Comparison of ENCODE assay signal across 21 mouse cellular contexts in the genomic region with DNA sequence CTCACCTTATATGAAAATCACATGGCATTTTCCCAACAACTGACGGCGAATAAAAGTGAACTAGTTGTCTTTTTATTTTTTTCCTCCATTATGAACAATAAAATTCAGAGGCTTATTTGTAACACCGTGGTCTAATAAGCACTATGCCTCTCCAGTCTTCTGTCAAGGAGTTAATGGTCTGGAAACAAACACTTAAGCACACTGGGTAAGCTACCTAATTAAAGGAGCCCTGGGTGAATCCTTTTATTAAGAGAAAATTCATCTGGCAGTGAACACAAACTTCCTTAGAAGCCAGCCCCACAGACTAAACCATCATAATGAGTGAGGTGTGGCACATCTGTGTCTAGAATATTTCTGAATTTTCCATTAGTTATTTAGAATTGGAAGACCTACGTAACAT.
DNase-seq lines count a peak whose midpoint lies in the region; ATAC-seq lines count a peak whose summit lies in the region.
"Had no signal": no experiment of that assay in that cellular context is flagged by ENCODE, and none has a peak within 500 bp of the region (broad histone marks: within the 10 kb centered on the region; RNA-seq: fewer than 3 reads in every experiment).

No protein-coding gene starts in this region.

- H3K27me3 ChIP-seq in forebrain, embryonic 12.5 days, result no peaks in the 10 kb centered on the region
- H3K27me3 ChIP-seq in forebrain, embryonic 10.5 days (ENCODE audit: poor library complexity, severe bottlenecking), result no peaks in the 10 kb centered on the region
- no peaks in the 10 kb centered on the region for H3K27me3 ChIP-seq in hindbrain, embryonic 12.5 days
- no peaks in the 10 kb centered on the region for H3K27me3 ChIP-seq in hindbrain, embryonic 10.5 days (ENCODE audit: insufficient read depth, poor library complexity, severe bottlenecking)
- H3K27me3 ChIP-seq in kidney, embryonic 16.5 days (ENCODE audit: insufficient read depth, low read length), result no peaks in the 10 kb centered on the region
- H3K27me3 ChIP-seq in hindbrain, embryonic 16.5 days (replicated peaks; ENCODE audit: control insufficient read depth, insufficient read depth, low read length), result no peaks in the 10 kb centered on the region
- H3K27me3 ChIP-seq: embryonic facial prominence, embryonic 15.5 days; forebrain, embryonic 15.5 days; hindbrain, embryonic 15.5 days had no signal

- no peak overlapping the region for H3K4me3 ChIP-seq in forebrain, embryonic 12.5 days (replicated peaks)
- no peak overlapping the region for H3K4me3 ChIP-seq in forebrain, embryonic 10.5 days
- no peak overlapping the region for H3K4me3 ChIP-seq in hindbrain, embryonic 12.5 days
- no peak overlapping the region for H3K4me3 ChIP-seq in hindbrain, embryonic 10.5 days
- no peak overlapping the region for H3K4me3 ChIP-seq in kidney, embryonic 16.5 days (ENCODE audit: low read length)
- no peak overlapping the region for H3K4me3 ChIP-seq in hindbrain, embryonic 16.5 days (ENCODE audit: low read length)
- H3K4me3 ChIP-seq: embryonic facial prominence, embryonic 15.5 days; erythroblast, embryonic 14.5 days; forebrain, embryonic 15.5 days; heart, embryonic 10.5 days; hindbrain, embryonic 15.5 days had no signal

- H3K36me3 ChIP-seq in forebrain, embryonic 12.5 days (replicated peaks), result no peaks in the 10 kb centered on the region
- no peaks in the 10 kb centered on the region for H3K36me3 ChIP-seq in forebrain, embryonic 10.5 days (replicated peaks)
- no peaks in the 10 kb centered on the region for H3K36me3 ChIP-seq in hindbrain, embryonic 12.5 days
- H3K36me3 ChIP-seq in hindbrain, embryonic 10.5 days, result no peaks in the 10 kb centered on the region
- H3K36me3 ChIP-seq in kidney, embryonic 16.5 days (ENCODE audit: insufficient read depth, low read length), result no peaks in the 10 kb centered on the region
- H3K36me3 ChIP-seq in hindbrain, embryonic 16.5 days (ENCODE audit: control insufficient read depth, insufficient read depth, low read length), result no peaks in the 10 kb centered on the region
- H3K36me3 ChIP-seq: embryonic facial prominence, embryonic 15.5 days; forebrain, embryonic 15.5 days; heart, embryonic 10.5 days; hindbrain, embryonic 15.5 days had no signal

- no peaks in the 10 kb centered on the region; the same call in 1 of the 2 replicates for H3K4me1 ChIP-seq in forebrain, embryonic 12.5 days
- H3K4me1 ChIP-seq in forebrain, embryonic 10.5 days, result peaks cover 5% of the 10 kb centered on the region
- 0 out of 2 replicates have a peak, but pooled peaks cover 3% of the 10 kb centered on the region for H3K4me1 ChIP-seq in hindbrain, embryonic 12.5 days
- H3K4me1 ChIP-seq in hindbrain, embryonic 10.5 days (replicated peaks), result peaks cover 4% of the 10 kb centered on the region; the same call in 1 of the 2 replicates
- H3K4me1 ChIP-seq in kidney, embryonic 16.5 days (ENCODE audit: insufficient read depth, low read length), result peaks cover 14% of the 10 kb centered on the region
- H3K4me1 ChIP-seq in hindbrain, embryonic 16.5 days (ENCODE audit: control insufficient read depth, insufficient read depth, low read depth, low read length), result no peaks in the 10 kb centered on the region
- H3K4me1 ChIP-seq: embryonic facial prominence, embryonic 15.5 days; forebrain, embryonic 15.5 days; heart, embryonic 10.5 days; hindbrain, embryonic 15.5 days had no signal

- H3K9me3 ChIP-seq in forebrain, embryonic 12.5 days, result no peaks in the 10 kb centered on the region
- no peaks in the 10 kb centered on the region for H3K9me3 ChIP-seq in forebrain, embryonic 10.5 days
- no peaks in the 10 kb centered on the region for H3K9me3 ChIP-seq in hindbrain, embryonic 12.5 days (replicated peaks)
- no peaks in the 10 kb centered on the region for H3K9me3 ChIP-seq in hindbrain, embryonic 10.5 days
- no peaks in the 10 kb centered on the region for H3K9me3 ChIP-seq in kidney, embryonic 16.5 days (ENCODE audit: low read length)
- H3K9me3 ChIP-seq in hindbrain, embryonic 16.5 days (ENCODE audit: control insufficient read depth, low read length), result no peaks in the 10 kb centered on the region
- H3K9me3 ChIP-seq: embryonic facial prominence, embryonic 15.5 days; forebrain, embryonic 15.5 days; heart, embryonic 10.5 days; hindbrain, embryonic 15.5 days had no signal

- DNase-seq in forebrain, embryonic 10.5 days (ENCODE audit: extremely low spot score, low spot score), result no peak
- no peak for DNase-seq in hindbrain, embryonic 10.5 days (ENCODE audit: low spot score)
- no peak for DNase-seq in kidney, postnatal 4 days
- no peak for DNase-seq in heart, postnatal 4 days
- DNase-seq: adrenal gland, postnatal 10 days; cerebellum, adult 11-12 months; cerebellum, adult 9-10 months; cerebellum, postnatal 25 days; gastrocnemius, postnatal 10 days; heart, adult 18-20 months; heart, postnatal 10 days; kidney, adult 11 months had no signal

- ATAC-seq in forebrain, embryonic 12.5 days (ENCODE audit: low FRiP score), result peak; percentile 49; the same call in 1 of the 2 replicates
- ATAC-seq in hindbrain, embryonic 12.5 days (ENCODE audit: low FRiP score), result peak; percentile 56; the same call in 1 of the 2 replicates
- ATAC-seq in kidney, embryonic 16.5 days (ENCODE audit: low FRiP score, low TSS enrichment), result 0 out of 2 replicates have a peak, but pooled peaks have one; percentile 65
- ATAC-seq in hindbrain, embryonic 16.5 days, result peak; percentile 28; the same call in 1 of the 2 replicates
- ATAC-seq: forebrain, embryonic 15.5 days had no signal

- no peak overlapping the region for H3K9ac ChIP-seq in forebrain, embryonic 12.5 days
- H3K9ac ChIP-seq in hindbrain, embryonic 12.5 days, result no peak overlapping the region
- no peak overlapping the region for H3K9ac ChIP-seq in kidney, embryonic 16.5 days (replicated peaks; ENCODE audit: low read length)
- H3K9ac ChIP-seq in hindbrain, embryonic 16.5 days (ENCODE audit: low read depth, low read length), result no peak overlapping the region
- H3K9ac ChIP-seq: embryonic facial prominence, embryonic 15.5 days; forebrain, embryonic 15.5 days; hindbrain, embryonic 15.5 days had no signal

- H3K27ac ChIP-seq in forebrain, embryonic 12.5 days, result no peak overlapping the region
- no peak overlapping the region for H3K27ac ChIP-seq in forebrain, embryonic 10.5 days
- H3K27ac ChIP-seq in hindbrain, embryonic 12.5 days, result no peak overlapping the region
- H3K27ac ChIP-seq in hindbrain, embryonic 10.5 days, result no peak overlapping the region
- H3K27ac ChIP-seq in kidney, embryonic 16.5 days (ENCODE audit: low read length), result no peak overlapping the region
- H3K27ac ChIP-seq in hindbrain, embryonic 16.5 days (ENCODE audit: low read depth, low read length), result no peak overlapping the region
- H3K27ac ChIP-seq: embryonic facial prominence, embryonic 15.5 days; forebrain, embryonic 15.5 days; heart, embryonic 10.5 days; hindbrain, embryonic 15.5 days had no signal

- no peak overlapping the region for H3K4me2 ChIP-seq in forebrain, embryonic 12.5 days
- no peak overlapping the region for H3K4me2 ChIP-seq in hindbrain, embryonic 12.5 days (replicated peaks)
- H3K4me2 ChIP-seq in kidney, embryonic 16.5 days (replicated peaks; ENCODE audit: low read depth, low read length), result no peak overlapping the region
- H3K4me2 ChIP-seq in hindbrain, embryonic 16.5 days (ENCODE audit: low read length), result no peak overlapping the region
- H3K4me2 ChIP-seq: embryonic facial prominence, embryonic 15.5 days; forebrain, embryonic 15.5 days; hindbrain, embryonic 15.5 days had no signal

- 56% methylated on average over 4 of the region's 4 CpGs for WGBS in forebrain, embryonic 12.5 days
- WGBS in forebrain, embryonic 10.5 days, result 74% methylated on average over 4 of the region's 4 CpGs
- WGBS in hindbrain, embryonic 12.5 days, result 73% methylated on average over 4 of the region's 4 CpGs
- WGBS in hindbrain, embryonic 10.5 days, result 86% methylated on average over 4 of the region's 4 CpGs
- WGBS in kidney, embryonic 16.5 days, result 66% methylated on average over 4 of the region's 4 CpGs
- WGBS in hindbrain, embryonic 16.5 days, result 61% methylated on average over 4 of the region's 4 CpGs
